Comparison of ENCODE assay signal across 15 mouse cellular contexts in genomic region chr19:21127079-21127745, GRCm38 (mm10).
DNase-seq lines count a peak whose midpoint lies in the region; ATAC-seq and TF ChIP-seq lines count a peak whose summit lies in the region.
"Had no signal": no experiment of that assay in that cellular context is flagged by ENCODE, and none has a peak within 500 bp of the region (broad histone marks: within the 10 kb centered on the region; RNA-seq: fewer than 3 reads in every experiment).

No protein-coding gene starts in this region.

- DNase-seq in liver, adult 2 months (ENCODE audit: extremely low read depth, low read depth, low spot score): peak; percentile 60
- no peak for DNase-seq in liver
- DNase-seq in kidney, postnatal 14 days: peak; percentile 49
- peak; percentile 43 for DNase-seq in skeletal muscle tissue, adult 2 months (ENCODE audit: low read depth, low spot score)
- no peak for DNase-seq in urinary bladder, adult 18-20 months (ENCODE audit: low spot score in 2 of 2)
- DNase-seq: adrenal gland, adult 8-10 months; cerebellum, postnatal 14 days; right cerebral cortex, postnatal 4 days; thymus, postnatal 36 days had no signal

- H3K27me3 ChIP-seq in liver, adult 2 months (ENCODE audit: control insufficient read depth, insufficient read depth, low read length): no peaks in the 10 kb centered on the region
- H3K27me3 ChIP-seq in midbrain, embryonic 15.5 days (replicated peaks): no peaks in the 10 kb centered on the region
- H3K27me3 ChIP-seq: heart, embryonic 15.5 days; neural tube, embryonic 15.5 days had no signal

- no peaks in the 10 kb centered on the region for H3K9me3 ChIP-seq in midbrain, embryonic 15.5 days
- H3K9me3 ChIP-seq: forebrain, embryonic 10.5 days; G1E; heart, embryonic 15.5 days; neural tube, embryonic 15.5 days had no signal

- no peak for TF ChIP-seq POLR2A in liver, adult 2 months (IDR thresholded peaks at IDR 0.05; ENCODE audit: extremely low read depth, insufficient read depth, low read length)

- H3K4me1 ChIP-seq in liver, adult 2 months (ENCODE audit: control insufficient read depth, insufficient read depth, low read length): peaks cover 2% of the 10 kb centered on the region; the same call in 1 of the 2 replicates
- no peaks in the 10 kb centered on the region for H3K4me1 ChIP-seq in midbrain, embryonic 15.5 days
- H3K4me1 ChIP-seq: forebrain, embryonic 10.5 days; heart, embryonic 15.5 days; neural tube, embryonic 15.5 days had no signal

- H3K36me3 ChIP-seq in liver, adult 2 months (ENCODE audit: control insufficient read depth, insufficient read depth, low read length): no peaks in the 10 kb centered on the region
- H3K36me3 ChIP-seq in midbrain, embryonic 15.5 days (replicated peaks): no peaks in the 10 kb centered on the region
- H3K36me3 ChIP-seq: forebrain, embryonic 10.5 days; G1E; heart, embryonic 15.5 days; neural tube, embryonic 15.5 days had no signal

- no peaks in the 10 kb centered on the region for H3K79me2 ChIP-seq in liver, adult 2 months (ENCODE audit: control insufficient read depth, insufficient read depth, low read length)

- ATAC-seq in granulocyte monocyte progenitor cell, adult 5-6 weeks (replicated peaks; ENCODE audit: poor library complexity, severe bottlenecking): peak; percentile 97
- no peak for ATAC-seq in midbrain, embryonic 15.5 days (replicated peaks)

- peak overlapping the region; percentile 61 for H3K27ac ChIP-seq in liver, adult 2 months (replicated peaks; ENCODE audit: insufficient read depth, low read depth, low read length)
- no peak overlapping the region for H3K27ac ChIP-seq in midbrain, embryonic 15.5 days
- H3K27ac ChIP-seq: forebrain, embryonic 10.5 days; heart, embryonic 15.5 days; neural tube, embryonic 15.5 days had no signal

- H3K9ac ChIP-seq in liver, adult 2 months (ENCODE audit: low read depth, low read length): no peak overlapping the region
- no peak overlapping the region for H3K9ac ChIP-seq in midbrain, embryonic 15.5 days
- H3K9ac ChIP-seq: heart, embryonic 15.5 days; neural tube, embryonic 15.5 days had no signal

- no peak overlapping the region for H3K4me3 ChIP-seq in liver, adult 2 months (ENCODE audit: insufficient read depth, low read depth, low read length)
- no peak overlapping the region for H3K4me3 ChIP-seq in midbrain, embryonic 15.5 days
- H3K4me3 ChIP-seq: forebrain, embryonic 10.5 days; heart, embryonic 15.5 days; neural tube, embryonic 15.5 days had no signal

- TF ChIP-seq CTCF in liver, adult 2 months (IDR thresholded peaks at IDR 0.05; ENCODE audit: low read depth, low read length): no peak

- H3K4me2 ChIP-seq in midbrain, embryonic 15.5 days: no peak overlapping the region
- H3K4me2 ChIP-seq: heart, embryonic 15.5 days; neural tube, embryonic 15.5 days had no signal

- WGBS in liver, adult 2 months: 77% methylated on average over 8 of the region's 8 CpGs
- 90% methylated on average over 8 of the region's 8 CpGs for WGBS in midbrain, embryonic 15.5 days

Comparison
In these comparisons a context has a peak if more than half of its experiments do, and no peak if none do; other contexts are left out.
1. DNase-seq: peak in liver, adult 2 months (single experiment), kidney, postnatal 14 days (single experiment) and skeletal muscle tissue, adult 2 months (single experiment); none in liver (single experiment) and urinary bladder, adult 18-20 months (0 of 2).